Mouse (Mus musculus): ENCODE results near the gene Gfod2.

Gfod2 gene

DNA sequence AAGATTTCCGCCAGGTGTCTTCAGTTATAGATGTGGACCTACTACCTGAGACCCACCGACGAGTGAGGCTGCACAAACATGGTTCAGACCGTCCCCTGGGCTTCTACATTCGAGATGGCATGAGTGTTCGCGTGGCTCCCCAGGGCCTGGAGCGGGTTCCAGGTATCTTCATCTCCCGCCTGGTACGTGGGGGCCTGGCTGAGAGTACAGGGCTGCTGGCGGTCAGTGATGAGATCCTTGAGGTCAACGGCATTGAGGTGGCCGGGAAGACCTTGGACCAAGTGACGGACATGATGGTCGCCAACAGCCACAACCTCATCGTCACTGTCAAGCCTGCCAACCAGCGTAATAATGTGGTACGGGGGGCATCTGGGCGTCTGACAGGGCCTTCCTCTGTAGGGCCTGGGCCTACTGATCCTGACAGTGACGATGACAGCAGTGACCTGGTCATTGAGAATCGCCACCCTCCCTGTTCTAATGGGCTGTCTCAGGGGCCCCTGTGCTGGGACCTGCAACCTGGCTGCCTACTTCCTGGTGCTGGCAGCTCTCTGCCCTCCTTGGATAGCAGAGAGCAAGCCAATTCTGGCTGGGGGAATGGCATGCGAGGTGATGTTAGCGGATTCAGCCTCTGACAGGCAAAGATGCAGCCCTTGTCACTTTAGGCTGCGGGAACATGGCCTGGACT is 55.6 kb downstream of the Gfod2 start:
- no peak for DNase-seq (ENCODE audit: low read depth)

DNA sequence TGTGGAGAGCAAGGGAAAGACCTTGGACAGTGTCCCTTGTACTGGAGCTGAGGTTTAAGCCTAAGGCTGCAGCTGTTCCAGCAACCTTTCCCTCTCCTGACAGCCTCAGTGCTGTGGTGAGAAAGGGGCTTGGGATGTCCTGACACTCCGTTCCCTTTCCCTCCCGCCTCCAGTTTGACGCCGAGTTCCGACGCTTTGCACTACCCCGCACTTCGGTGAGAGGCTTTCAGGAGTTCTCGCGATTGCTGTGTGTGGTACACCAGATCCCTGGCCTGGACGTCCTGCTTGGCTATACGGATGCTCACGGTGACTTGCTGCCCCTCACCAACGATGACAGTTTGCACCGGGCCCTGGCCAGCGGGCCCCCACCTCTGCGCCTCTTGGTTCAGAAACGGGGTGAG is 56.5 kb downstream of the Gfod2 start:
- DNase-seq (ENCODE audit: low read depth): no peak

- peak; percentile 95 for DNase-seq (ENCODE audit: low read depth)
Observed at GRCm38 (mm10) chr8:105700966-105701824, 57.3 kb downstream of the Gfod2 start, which contains the start of the genes Acd and Pard6a. Gene Acd (minus strand): TSS chr8:105701102. Gene Pard6a (plus strand): TSS chr8:105701148.

DNA sequence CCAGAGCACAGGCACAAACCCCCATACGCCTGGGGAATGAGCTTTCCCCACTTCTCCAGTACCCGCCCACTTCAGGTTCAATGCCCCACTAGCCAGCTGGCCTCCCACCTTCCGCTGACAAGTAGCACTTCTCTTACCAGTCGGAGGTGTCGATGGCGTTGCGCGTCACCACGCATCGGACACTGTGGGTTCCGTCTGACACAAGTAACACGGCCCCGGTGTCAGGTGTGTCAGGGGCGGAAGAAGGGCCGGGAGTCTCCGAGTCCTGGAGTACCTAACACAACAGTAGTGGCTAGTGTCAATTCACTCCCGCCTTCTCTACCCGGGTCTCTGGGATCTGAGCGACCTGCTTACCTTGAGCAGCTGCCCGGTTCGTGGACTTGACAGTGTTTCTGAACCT is 57.9 kb downstream of the Gfod2 start:
- peak; percentile 79 for DNase-seq (ENCODE audit: low read depth)

GRCm38 (mm10) chr8:105699488-105700215 is 58.8 kb downstream of the Gfod2 start:
- no peak for DNase-seq (ENCODE audit: low read depth)

- no peak for DNase-seq (ENCODE audit: low read depth)
Observed at GRCm38 (mm10) chr8:105698734-105699133, 59.7 kb downstream of the Gfod2 start.

GRCm38 (mm10) chr8:105697196-105697780 is 61.2 kb downstream of the Gfod2 start:
- no peak for DNase-seq (ENCODE audit: low read depth)

DNA sequence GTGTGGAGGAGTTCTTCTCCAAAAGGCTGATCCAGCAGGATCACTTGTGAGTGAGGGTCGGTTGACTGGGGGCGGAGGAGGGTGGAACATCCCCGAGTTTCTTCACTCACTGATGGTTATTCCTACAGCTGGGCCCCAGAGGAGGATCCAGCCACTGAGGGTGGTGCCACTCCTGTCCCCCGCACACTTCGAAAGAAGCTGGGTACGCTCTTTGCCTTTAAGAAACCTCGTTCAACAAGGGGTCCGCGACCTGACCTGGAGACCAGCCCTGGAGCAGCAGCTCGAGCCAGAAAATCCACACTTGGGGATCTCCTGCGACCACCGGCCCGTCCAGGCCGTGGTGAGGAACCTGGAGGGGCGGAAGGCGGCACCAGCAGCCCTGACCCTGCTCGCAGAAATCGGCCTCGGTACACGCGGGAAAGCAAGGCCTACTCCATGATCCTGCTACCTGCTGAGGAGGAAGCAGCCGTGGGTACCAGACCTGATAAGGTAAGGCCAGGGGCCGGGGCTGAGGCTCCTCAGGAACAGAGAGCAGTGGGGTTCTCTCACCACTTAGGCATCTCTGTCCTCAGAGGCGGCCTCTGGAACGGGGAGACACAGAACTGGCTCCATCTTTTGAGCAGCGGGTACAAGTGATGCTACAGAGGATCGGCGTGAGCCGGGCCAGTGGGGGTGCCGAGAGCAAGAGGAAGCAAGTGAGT is 63.2 kb downstream of the Gfod2 start:
- DNase-seq (ENCODE audit: low read depth): no peak

DNA sequence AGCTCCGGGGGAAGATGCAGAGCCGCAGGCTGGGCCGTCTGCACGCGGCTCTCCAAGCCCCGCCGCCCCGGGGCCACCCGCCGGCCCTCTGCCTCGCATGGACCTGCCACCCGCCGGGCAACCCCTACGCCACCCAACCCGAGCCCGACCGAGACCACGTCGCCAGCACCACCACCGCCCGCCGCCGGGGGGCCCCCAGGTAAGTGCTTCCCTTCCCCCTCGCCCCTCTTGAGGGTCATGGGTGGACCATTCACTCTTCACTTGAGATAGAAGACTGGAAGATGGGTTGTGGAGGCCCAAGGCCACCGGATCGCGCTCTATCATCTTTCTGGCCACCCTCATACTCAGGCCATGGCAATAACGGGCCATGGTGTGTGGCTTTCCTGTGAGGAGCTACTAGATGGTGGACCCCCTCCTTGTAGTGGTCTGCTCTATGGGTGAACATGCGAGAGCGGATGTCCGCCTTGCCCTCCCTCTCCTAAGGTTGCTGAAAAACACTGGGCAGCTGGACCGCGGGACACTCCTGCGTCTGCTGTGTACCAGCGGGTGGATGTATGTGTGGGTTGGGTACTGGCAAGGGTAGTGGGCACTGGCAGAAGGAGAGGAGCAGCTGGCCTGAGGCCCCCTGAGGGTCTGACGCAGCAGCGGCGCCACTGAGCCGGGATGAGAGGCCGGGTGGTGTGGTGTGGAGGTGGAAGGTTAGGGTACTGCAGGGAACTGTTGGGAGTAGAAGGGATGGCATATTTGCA is 64.2 kb downstream of the Gfod2 start:
- no peak for DNase-seq (ENCODE audit: low read depth)

DNA sequence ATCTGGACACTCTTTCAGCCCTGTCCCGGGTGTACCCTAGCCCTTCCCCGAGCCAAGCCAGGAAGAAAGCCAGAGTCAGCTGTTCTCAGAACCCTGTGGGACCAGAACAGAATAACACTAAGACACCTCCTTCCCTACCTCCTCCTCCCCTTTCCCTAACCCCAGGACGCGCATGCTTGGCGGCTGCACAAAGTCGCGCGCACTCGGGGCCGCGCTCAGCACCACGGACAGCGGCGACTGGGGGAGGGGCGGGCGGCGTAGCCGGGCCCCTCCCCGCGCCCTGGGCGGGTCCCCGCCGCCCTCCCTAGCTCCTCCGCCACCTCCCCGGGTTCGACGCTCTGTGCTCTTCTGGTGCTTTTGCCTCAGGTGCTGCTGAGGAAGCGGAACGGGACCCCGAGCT is 64.8 kb downstream of the Gfod2 start:
- DNase-seq (ENCODE audit: low read depth): no peak

- no peak for DNase-seq (ENCODE audit: low read depth)
Observed at GRCm38 (mm10) chr8:105692449-105693182, 65.8 kb downstream of the Gfod2 start.

GRCm38 (mm10) chr8:105690978-105691377 is 67.5 kb downstream of the Gfod2 start:
- peak; percentile 32 for DNase-seq (ENCODE audit: low read depth)

- no peak for DNase-seq (ENCODE audit: low read depth)
Observed at GRCm38 (mm10) chr8:105689983-105690360, 68.5 kb downstream of the Gfod2 start.

DNA sequence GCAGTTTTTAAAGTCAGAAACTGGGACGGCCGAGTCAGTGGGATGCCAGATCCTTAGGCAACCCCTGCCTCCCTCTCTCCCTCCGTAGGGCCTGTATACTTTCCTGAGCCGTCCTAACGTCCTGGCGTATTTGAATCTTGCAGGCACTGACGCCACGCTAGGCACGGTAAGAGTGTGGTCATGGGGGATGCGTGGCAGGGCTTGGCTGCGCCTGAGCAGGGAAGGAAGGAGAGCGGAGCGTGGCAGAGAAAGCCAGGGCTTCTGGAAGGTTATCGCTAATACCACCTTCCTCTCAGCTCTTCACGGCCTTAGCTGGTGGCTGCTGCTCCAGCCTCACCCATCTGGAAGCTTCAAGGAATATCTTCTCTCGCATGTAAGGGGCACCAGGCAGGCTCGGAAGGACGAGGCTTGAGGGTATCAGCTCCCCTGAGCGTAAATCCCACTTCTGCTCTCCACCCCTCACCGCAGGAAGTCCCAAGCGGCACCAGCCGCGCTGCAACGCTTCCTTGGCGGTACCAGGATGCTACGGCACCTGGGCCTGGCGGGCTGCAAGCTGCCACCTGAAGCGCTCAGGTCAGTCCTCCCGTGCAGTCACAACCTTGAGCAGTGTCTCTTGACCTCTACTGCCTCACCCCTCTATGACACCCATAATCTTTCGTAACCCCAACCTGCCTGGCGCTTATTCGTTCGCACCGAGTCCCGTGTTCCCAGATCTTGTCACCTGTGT is 69.0 kb downstream of the Gfod2 start:
- no peak for DNase-seq (ENCODE audit: low read depth)

DNA sequence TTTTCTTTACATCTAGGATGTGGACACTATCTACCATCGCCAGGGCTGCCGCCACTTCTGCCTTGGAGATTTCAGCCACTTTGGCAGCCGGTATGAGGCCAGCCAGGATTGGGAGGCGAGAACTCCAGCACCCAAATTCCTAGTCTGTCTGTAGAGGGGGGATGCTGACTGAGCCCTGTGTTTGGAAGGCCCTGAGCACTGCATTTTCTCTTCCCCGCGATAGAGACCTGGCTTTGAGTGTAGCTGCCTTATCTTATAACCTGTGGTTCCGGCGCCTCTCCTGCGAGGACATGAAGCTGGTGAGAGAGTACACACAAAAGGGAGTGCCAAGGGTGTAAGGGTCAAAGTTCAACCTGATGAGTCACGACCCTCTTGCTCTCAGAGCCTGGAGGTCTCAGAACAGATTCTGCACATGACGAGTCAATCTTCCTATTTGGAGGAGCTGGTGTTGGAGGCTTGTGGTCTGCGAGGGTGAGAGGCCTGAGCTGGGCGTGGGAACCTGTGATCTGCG is 70.2 kb downstream of the Gfod2 start:
- DNase-seq (ENCODE audit: low read depth): peak; percentile 16

DNA sequence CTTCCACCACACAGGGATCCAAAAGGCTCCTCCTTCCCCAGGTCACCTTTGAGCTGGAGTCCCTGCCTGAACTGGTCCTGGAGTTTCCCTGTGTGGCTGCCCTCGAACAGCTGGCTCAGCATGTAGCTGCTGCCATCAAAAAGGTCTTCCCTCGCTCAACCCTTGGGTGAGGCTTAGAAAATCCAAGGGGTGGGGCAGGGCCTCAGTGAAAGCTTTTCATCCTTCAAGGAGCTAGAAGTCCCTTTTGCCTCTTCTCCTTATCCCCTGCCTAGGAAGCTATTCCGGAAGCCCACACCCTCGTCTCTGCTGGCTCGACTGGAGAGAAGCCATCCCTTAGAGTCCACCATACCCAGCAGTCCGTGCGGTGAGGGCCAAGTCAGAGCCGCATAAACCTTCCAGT is 71.0 kb downstream of the Gfod2 start:
- DNase-seq (ENCODE audit: low read depth): no peak

GRCm38 (mm10) chr8:105686551-105686950 is 71.9 kb downstream of the Gfod2 start:
- no peak for DNase-seq (ENCODE audit: low read depth)

DNA sequence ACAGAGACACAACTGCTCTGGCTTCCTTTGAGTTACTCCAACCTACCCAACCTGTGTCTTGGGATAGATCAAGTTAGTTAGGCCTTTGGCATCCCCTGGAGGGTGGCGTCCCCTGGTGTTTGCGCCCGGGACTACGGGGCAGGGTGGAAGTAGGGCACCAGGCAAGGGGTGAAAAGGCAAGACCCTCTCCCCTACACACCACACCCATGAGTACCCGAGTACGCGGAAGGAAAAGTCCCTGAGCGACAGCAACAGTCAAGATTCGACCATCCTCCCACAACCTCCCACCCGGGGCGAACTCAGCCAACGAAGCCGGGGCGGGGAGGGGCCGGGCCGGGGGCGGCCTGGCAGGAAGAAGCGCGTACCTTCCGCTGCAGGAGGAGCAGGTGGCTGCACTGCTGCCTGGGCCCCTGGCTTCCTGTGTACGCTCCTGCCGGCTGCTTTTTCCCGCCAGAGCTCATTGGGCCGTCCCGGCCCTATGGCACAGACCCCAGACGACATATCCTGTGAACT is 72.6 kb downstream of the Gfod2 start, which contains the start of gene Carmil2:
Gene Carmil2, plus strand, starts transcription at position 479 of the 513 bp plus-strand sequence.
- DNase-seq (ENCODE audit: low read depth): peak; percentile 66

DNA sequence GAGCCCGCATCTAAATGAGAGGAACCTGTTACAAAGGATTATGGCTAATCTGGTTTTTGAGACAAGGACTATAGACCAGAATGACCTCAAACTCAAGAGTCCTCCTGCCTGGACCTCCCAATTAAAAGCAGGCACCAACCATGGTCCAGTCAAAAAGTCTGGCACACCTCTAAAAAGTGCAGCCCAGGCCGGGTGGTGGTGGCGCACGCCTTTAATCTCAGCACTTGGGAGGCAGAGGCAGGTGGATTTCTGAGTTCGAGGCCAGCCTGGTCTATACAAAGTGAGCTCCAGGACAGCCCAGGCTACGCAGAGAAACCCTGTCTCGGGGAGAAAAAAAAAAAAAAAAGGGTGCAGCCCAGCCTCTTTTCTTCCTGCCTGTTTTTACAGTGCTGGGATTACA is 73.1 kb downstream of the Gfod2 start:
- DNase-seq (ENCODE audit: low read depth): no peak

Measured in 416B (cell line).